Mouse (Mus musculus) heart, postnatal 0 days (tissue): ENCODE data around the gene Dusp13.

Experiments
- CTCF ChIP-seq: IDR thresholded peaks from 2 replicates; pipeline ENCODE4 v1.5.1; 2016; ENCODE audit warnings: antibody characterized with exemption, control low read depth, low read depth
- EP300 ChIP-seq: IDR thresholded peaks from 2 replicates; pipeline ENCODE4 v1.6.1; 2016; ENCODE audit warnings: antibody characterized with exemption, low read depth

GRCm38 (mm10) chr14:21741786-21742185, 9.2 kb downstream of the Dusp13 start:
- no peak for TF ChIP-seq EP300
- TF ChIP-seq CTCF = peak; percentile 96
